Mouse (Mus musculus) hindbrain, postnatal 0 days (tissue): ENCODE measurements around the gene Abo. TPM values are rescaled to one million over a fixed set of nuclear protein-coding genes. Genes with fewer than 3 reads are reported as not detected.
A peak's percentile ranks its signal among the peaks of the same experiment; 100 is the strongest.

Experiments used
- ATAC-seq: fragments of 200-750 bp; cut with Nextera tagmentation; 2 replicates; pipeline ENCODE4 v1.8.0; 2017; ENCODE audit warnings: mild to moderate bottlenecking, moderate TSS enrichment, moderate library complexity
- DNase-seq: peaks from one replicate; pipeline ENCODE4 v3.0.0-alpha.2; 2015; ENCODE audit warnings: low spot score
- H3K27ac ChIP-seq: fragments of 300-500 bp; sonication (generic); 2 replicates; pipeline ENCODE4 v1.5.1; 2014; ENCODE audit warnings: mild to moderate bottlenecking
- H3K27me3 ChIP-seq: fragments of 300-500 bp; sonication (generic); 2 replicates; pipeline ENCODE4 v1.6.1; 2014; ENCODE audit warnings: low read length, mixed read lengths; ENCODE audit not compliant: insufficient read depth
- H3K36me3 ChIP-seq: fragments of 300-500 bp; sonication (generic); 2 replicates; pipeline ENCODE4 v1.6.1; 2014; ENCODE audit warnings: low read length, mixed read lengths; ENCODE audit not compliant: insufficient read depth
- H3K4me1 ChIP-seq: fragments of 300-500 bp; sonication (generic); 2 replicates; pipeline ENCODE4 v1.6.1; 2014; ENCODE audit warnings: antibody characterized with exemption, low read length, mixed read lengths; ENCODE audit not compliant: insufficient read depth
- H3K4me2 ChIP-seq: fragments of 300-500 bp; sonication (generic); 2 replicates; pipeline ENCODE4 v1.6.1; 2014; ENCODE audit warnings: low read depth, mild to moderate bottlenecking, low read length, moderate library complexity, mixed read lengths
- H3K4me3 ChIP-seq: fragments of 300-500 bp; sonication (generic); 2 replicates; pipeline ENCODE4 v1.5.1; 2014; ENCODE audit warnings: low read length
- H3K9ac ChIP-seq: fragments of 300-500 bp; sonication (generic); replicated peaks from 2 replicates; pipeline ENCODE4 v1.6.1; 2014; ENCODE audit warnings: mild to moderate bottlenecking, low read length, moderate library complexity, mixed read lengths
- H3K9me3 ChIP-seq: fragments of 300-500 bp; sonication (generic); 2 replicates; pipeline ENCODE4 v1.6.1; 2016; ENCODE audit warnings: low read length, mixed read lengths
- CTCF ChIP-seq: IDR thresholded peaks from 2 replicates; pipeline ENCODE4 v1.5.1; 2016; ENCODE audit warnings: antibody characterized with exemption, control low read depth, low read depth
- WGBS: fragments of 180-500 bp; shearing (Covaris S2); extraction: QIAGEN DNeasy Blood & Tissue Kit; methylation state at CpG from one replicate; pipeline ENCODE4 v1.1.7; 2014; 5-methylcytosine and 5-hydroxymethylcytosine counted together
- polyA plus RNA-seq: library from polyadenylated mRNA; unstranded; fragments of >200 nt; fragmentation: Nextera tagmentation; extraction: Ambion mirVana; gene quantifications from 2 replicates; pipeline ENCODE4 v1.2.1, GENCODE M21; 2015
- total RNA-seq: library from RNA; depleted of rRNA; stranded (reverse); fragments of >200 nt; gene quantifications from 2 replicates; pipeline ENCODE4 v1.2.3, GENCODE M21; 2014

Gene Abo
- total and polyA plus RNA-seq, 2 experiments from 2014 or later: not detected

DNA sequence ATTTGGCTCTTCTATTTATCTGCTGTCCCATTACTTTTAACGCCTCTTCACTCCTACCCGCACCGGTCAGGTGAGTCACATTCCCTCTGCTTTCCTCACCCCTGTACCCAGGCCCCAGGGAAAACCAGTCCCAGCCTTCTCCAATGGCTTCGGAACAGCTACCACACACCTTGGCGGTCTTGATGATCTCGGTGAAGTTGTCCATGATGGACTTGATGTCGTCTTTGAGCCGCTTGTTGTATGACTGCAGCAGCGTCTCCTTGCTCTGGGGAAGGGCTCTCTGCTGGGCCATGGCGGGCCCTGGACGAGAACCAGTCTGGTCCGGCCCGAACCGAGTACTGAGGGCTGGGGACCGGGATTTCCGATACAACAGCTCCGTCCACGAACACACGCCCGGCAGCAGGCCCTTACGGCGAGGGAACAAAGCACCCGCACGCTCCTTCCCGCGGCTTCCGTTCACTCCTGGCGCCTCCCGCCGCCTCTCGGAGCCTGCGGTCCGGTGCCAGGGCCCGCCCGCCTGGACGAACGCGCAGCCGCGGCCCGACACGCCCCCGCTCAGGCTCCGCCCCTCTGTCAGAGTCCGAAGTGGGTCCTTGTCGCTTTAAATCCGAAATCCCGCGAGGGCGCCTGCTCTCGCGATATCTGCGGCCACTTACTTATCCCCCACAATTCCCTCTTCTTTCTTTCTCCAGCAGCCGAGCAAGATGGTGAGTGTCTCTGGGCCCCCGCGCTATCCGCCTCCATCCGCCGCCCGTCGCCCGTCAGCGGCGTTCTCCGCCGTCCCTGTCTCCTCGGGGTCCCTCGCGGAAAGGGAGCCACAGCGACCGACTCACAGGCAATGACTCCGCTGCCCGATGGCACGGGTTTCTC, 45.6 kb upstream of the Abo start, which contains the start of the genes Med22 and Rpl7a:
Gene Med22 (minus strand): TSS at position 554 of the 870 bp plus-strand sequence.
Gene Rpl7a (plus strand): TSS at position 641 of the 870 bp plus-strand sequence.
- Histone ChIP-seq H3K36me3 (peaks cover 40% of the 10 kb centered on the region), H3K4me3 (peak within 1 kb of the TSS; percentile 86), H3K9me3 (no peaks in the 10 kb centered on the region), H3K4me2 (peak within 1 kb of the TSS; percentile 85), H3K9ac (peak within 1 kb of the TSS; percentile 84), H3K27me3 (no peaks in the 10 kb centered on the region), H3K4me1 (peaks cover 10% of the 10 kb centered on the region), H3K27ac (peak within 1 kb of the TSS; percentile 95)
- WGBS: under 1% methylated on average over 71 of the region's 74 CpGs
- ATAC-seq: peak; percentile 94
- peak; percentile 100 for DNase-seq
- TF ChIP-seq CTCF: no peak

DNA sequence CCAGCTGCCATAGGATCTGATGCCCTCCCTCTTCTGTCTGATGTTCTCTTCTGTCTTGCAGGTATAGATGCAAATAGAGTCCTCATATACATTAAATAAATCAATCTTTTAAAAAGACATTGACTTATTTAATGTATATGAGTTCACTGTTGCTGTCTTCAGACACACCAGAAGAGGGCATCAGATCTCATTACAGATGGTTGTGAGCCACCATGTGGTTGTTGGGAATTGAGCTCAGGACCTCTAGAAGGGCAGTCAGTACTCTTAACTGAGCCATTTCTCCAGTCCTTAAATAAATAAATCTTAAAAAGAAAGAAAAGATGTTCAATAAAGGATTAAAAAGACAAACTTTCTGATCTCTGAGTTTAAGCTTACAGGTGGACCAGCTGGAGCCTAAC, 44.6 kb upstream of the Abo start:
- peak; percentile 35 for TF ChIP-seq CTCF
- no peaks in the 10 kb centered on the region for H3K9me3 ChIP-seq
- peaks cover 40% of the 10 kb centered on the region for H3K36me3 ChIP-seq
- H3K27me3 ChIP-seq: no peaks in the 10 kb centered on the region
- no peak for ATAC-seq
- H3K4me1 ChIP-seq: peaks cover 9% of the 10 kb centered on the region; the same call in 1 of the 2 replicates
- H3K9ac ChIP-seq: peak overlapping the region; percentile 84; the same call in 1 of the 2 replicates
- peak overlapping the region; percentile 95; the same call in 1 of the 2 replicates for H3K27ac ChIP-seq
- DNase-seq: no peak
- peak overlapping the region; percentile 86 for H3K4me3 ChIP-seq
- peak overlapping the region; percentile 66 for H3K4me2 ChIP-seq

DNA sequence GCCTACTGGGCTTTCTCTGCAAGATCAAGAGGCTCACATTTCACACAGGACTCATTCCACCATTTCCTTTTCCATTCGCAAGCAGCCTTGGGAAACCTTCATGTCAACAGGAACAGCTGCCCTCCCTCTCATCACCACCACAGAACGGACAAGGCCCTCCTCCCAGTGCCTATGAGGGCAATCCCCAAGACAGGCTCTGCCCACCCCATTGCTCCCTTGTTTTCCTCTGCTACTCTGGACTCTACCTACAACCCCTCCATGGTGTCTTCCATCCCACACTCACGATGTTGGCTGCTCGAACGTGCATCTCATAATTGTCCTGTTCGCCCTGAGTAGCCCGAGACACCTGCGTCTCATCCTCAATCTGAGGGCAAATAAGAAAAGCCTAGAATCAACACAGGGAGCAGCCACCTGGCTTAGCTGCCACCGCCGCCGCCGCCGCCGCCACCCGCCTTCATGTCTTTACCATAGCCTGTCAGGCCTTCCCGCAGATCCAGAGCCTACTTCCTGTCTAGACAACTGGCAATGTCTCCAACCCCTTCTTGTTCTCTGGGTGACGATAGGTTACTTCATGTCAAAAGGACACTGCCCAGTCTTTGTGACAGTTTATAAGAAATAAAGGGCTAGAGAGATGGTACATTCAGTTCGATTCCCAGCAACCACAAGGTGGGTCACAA, 44.1 kb upstream of the Abo start:
- TF ChIP-seq CTCF: no peak
- 86% methylated on average over 18 of the region's 18 CpGs for WGBS
- H3K9me3 ChIP-seq: no peaks in the 10 kb centered on the region
- H3K9ac ChIP-seq: peak overlapping the region; percentile 84
- peaks cover 9% of the 10 kb centered on the region; the same call in 1 of the 2 replicates for H3K4me1 ChIP-seq
- peak overlapping the region; percentile 86; the same call in 1 of the 2 replicates for H3K4me3 ChIP-seq
- no peak overlapping the region for H3K27ac ChIP-seq
- no peak for DNase-seq
- peak overlapping the region; percentile 66 for H3K4me2 ChIP-seq
- peaks cover 38% of the 10 kb centered on the region for H3K36me3 ChIP-seq
- no peaks in the 10 kb centered on the region for H3K27me3 ChIP-seq
- ATAC-seq: no peak

DNA sequence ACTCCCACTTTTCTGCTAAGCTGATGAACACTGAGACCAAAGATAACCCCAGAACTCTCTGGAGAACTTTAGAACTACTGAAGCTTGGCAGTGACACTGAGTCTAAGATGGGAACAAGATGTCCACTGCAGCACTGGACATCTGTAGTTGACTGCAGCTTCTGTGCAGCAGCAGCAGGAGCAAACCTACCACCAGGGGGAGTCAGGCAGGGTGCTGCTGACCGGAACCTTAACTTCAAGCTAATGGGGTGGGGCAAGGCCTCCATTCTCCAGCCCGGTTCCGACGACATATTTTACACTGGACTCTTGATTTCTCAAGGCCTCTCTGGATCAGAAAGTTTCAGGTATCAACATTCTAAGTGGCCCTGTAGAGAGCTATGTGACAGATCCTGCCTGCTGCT, 42.3 kb upstream of the Abo start:
- no peaks in the 10 kb centered on the region for H3K9me3 ChIP-seq
- H3K9ac ChIP-seq: no peak overlapping the region
- H3K4me2 ChIP-seq: no peak overlapping the region
- DNase-seq: peak; percentile 61
- 51% methylated on average over 4 of the region's 4 CpGs for WGBS
- no peak for ATAC-seq
- H3K27ac ChIP-seq: no peak overlapping the region
- H3K4me3 ChIP-seq: no peak overlapping the region
- H3K4me1 ChIP-seq: peaks cover 17% of the 10 kb centered on the region
- TF ChIP-seq CTCF: peak; percentile 84
- H3K27me3 ChIP-seq: no peaks in the 10 kb centered on the region
- H3K36me3 ChIP-seq: peaks cover 20% of the 10 kb centered on the region

DNA sequence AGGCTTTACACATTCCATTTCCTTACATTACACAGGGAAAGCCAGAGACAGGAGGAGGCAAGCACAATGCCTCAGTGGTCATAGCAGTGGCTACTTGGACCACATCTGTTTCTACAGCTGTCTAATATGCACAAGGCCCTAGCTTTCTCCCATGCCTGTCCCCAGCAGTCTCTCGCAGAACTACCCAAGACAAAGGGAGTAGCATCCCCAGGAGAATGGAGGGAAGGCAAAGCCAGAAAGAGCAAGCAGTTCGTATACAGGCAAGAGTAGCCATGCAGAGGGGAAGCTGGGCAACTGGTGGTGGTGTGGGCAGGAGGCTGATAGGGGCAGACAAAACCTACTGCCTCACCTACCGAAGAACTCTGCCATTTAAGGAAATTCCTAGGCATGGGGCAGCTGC, 41.7 kb upstream of the Abo start:
- no peak for TF ChIP-seq CTCF
- 94% methylated on average over 3 of the region's 3 CpGs for WGBS
- Histone ChIP-seq H3K36me3 (peaks cover 20% of the 10 kb centered on the region), H3K27ac (no peak overlapping the region), H3K4me1 (peaks cover 22% of the 10 kb centered on the region), H3K4me3 (no peak overlapping the region), H3K27me3 (no peaks in the 10 kb centered on the region), H3K9me3 (no peaks in the 10 kb centered on the region), H3K4me2 (no peak overlapping the region), H3K9ac (no peak overlapping the region)
- DNase-seq: no peak
- no peak for ATAC-seq

DNA sequence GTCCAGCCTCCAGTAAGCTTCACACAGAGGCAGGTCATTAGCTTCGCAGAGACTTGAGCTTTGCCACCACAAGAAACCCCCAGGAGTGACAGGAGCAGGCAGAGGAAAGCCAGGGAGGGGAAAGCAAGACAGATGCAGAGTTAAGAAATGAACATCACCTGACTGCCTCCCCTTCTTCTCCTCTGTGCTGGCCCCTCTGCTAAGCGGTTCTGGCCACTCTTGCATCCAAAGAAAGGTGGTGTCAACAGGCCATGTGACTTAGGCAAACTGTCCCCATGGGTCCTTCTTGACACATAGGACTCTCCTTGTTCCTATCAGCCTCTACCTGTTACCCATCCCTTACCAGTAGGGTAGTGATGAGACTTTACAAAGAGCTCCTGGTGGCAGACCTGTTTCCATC, 41.2 kb upstream of the Abo start:
- WGBS: 92% methylated on average over 2 of the region's 2 CpGs

More for the DNA sequence above, 41.2 kb upstream of the Abo start:
- Histone ChIP-seq H3K36me3 (peaks cover 20% of the 10 kb centered on the region), H3K4me2 (no peak overlapping the region), H3K27me3 (no peaks in the 10 kb centered on the region), H3K9ac (no peak overlapping the region), H3K4me3 (no peak overlapping the region), H3K9me3 (no peaks in the 10 kb centered on the region), H3K4me1 (peaks cover 22% of the 10 kb centered on the region), H3K27ac (no peak overlapping the region)
- no peak for TF ChIP-seq CTCF
- no peak for ATAC-seq
- DNase-seq: no peak
